ENCODE assay signal across 9 mouse cellular contexts in the genomic region with DNA sequence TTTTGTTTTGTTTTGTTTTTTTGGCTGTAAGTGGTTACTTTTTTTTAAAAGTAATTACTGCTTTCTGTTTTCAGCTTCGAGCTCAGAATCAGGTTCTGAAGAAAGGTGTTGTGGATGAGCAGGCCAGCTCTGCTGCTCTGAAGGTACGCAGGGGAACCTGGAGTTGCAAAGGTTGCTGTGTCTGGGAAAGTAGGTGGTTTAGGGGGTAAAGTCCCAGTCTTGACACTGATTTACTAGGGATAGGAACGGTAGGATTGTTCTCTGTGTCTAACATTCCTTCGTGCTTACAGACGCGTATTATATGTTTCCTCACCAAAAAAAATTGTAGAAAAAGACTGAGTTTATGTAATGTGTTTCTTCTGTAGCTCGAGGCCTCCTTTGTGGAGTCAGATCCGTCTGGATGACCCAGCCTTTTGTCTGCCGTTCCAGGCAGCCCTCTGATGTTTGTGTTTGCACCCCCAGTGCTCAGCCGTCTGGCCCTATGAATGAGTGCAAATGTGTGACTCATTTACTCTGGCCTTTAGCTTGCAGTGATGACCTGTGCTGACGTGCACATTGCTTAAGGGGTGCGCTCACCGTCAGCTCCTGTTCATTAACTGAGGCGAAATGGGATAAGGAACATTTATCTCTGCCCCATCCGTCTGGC. TPM values are rescaled to one million over a fixed set of nuclear protein-coding genes. Genes with fewer than 3 reads are reported as not detected.
DNase-seq lines count a peak whose midpoint lies in the region; ATAC-seq lines count a peak whose summit lies in the region.
"Had no signal": no experiment of that assay in that cellular context is flagged by ENCODE, and none has a peak within 500 bp of the region (broad histone marks: within the 10 kb centered on the region; RNA-seq: fewer than 3 reads in every experiment).

No protein-coding gene starts in this region.

- no peak overlapping the region for H3K4me3 ChIP-seq in forebrain, embryonic 16.5 days (replicated peaks; ENCODE audit: low read length)
- no peak overlapping the region for H3K4me3 ChIP-seq in liver, embryonic 11.5 days (ENCODE audit: low read depth, low read length)
- H3K4me3 ChIP-seq: heart, embryonic 15.5 days had no signal

- no peak overlapping the region for H3K9ac ChIP-seq in forebrain, embryonic 16.5 days (replicated peaks; ENCODE audit: low read depth, low read length)
- no peak overlapping the region for H3K9ac ChIP-seq in liver, embryonic 11.5 days (ENCODE audit: low read depth, low read length)
- H3K9ac ChIP-seq: heart, embryonic 15.5 days had no signal

- H3K9me3 ChIP-seq in forebrain, embryonic 16.5 days (ENCODE audit: control insufficient read depth, low read length) = no peaks in the 10 kb centered on the region
- no peaks in the 10 kb centered on the region for H3K9me3 ChIP-seq in liver, embryonic 11.5 days (ENCODE audit: control insufficient read depth, low read length)
- H3K9me3 ChIP-seq: heart, embryonic 15.5 days had no signal

- ATAC-seq in forebrain, embryonic 16.5 days = peak; percentile 45; the same call in 1 of the 2 replicates
- peak; percentile 57 for ATAC-seq in liver, embryonic 11.5 days (replicated peaks; ENCODE audit: low FRiP score)

- no peak overlapping the region for H3K27ac ChIP-seq in forebrain, embryonic 16.5 days (ENCODE audit: low read length)
- H3K27ac ChIP-seq in liver, embryonic 11.5 days (ENCODE audit: low read depth, low read length) = peak overlapping the region; percentile 48; the same call in 1 of the 2 replicates
- H3K27ac ChIP-seq: heart, embryonic 15.5 days had no signal

- no peaks in the 10 kb centered on the region for H3K4me1 ChIP-seq in forebrain, embryonic 16.5 days (replicated peaks; ENCODE audit: control insufficient read depth, insufficient read depth, low read length)
- peaks cover 8% of the 10 kb centered on the region for H3K4me1 ChIP-seq in liver, embryonic 11.5 days (replicated peaks; ENCODE audit: control insufficient read depth, insufficient read depth, low read length)
- H3K4me1 ChIP-seq: heart, embryonic 15.5 days had no signal

- no peaks in the 10 kb centered on the region for H3K27me3 ChIP-seq in forebrain, embryonic 16.5 days (replicated peaks; ENCODE audit: control insufficient read depth, insufficient read depth, low read length)
- no peaks in the 10 kb centered on the region for H3K27me3 ChIP-seq in liver, embryonic 11.5 days (replicated peaks; ENCODE audit: control insufficient read depth, insufficient read depth, low read length)
- H3K27me3 ChIP-seq: heart, embryonic 15.5 days had no signal

- 38% methylated on average over 15 of the region's 15 CpGs for WGBS in forebrain, embryonic 16.5 days
- WGBS in liver, embryonic 11.5 days = 60% methylated on average over 15 of the region's 15 CpGs

- peaks cover 5% of the 10 kb centered on the region; the same call in 1 of the 2 replicates for H3K36me3 ChIP-seq in forebrain, embryonic 16.5 days (ENCODE audit: control insufficient read depth, insufficient read depth)
- peaks cover 5% of the 10 kb centered on the region; the same call in 1 of the 2 replicates for H3K36me3 ChIP-seq in liver, embryonic 11.5 days (ENCODE audit: control insufficient read depth, insufficient read depth, low read length)

- DNase-seq in Muller cell, postnatal 12 days (ENCODE audit: inconsistent ontology term) = peak; percentile 82
- DNase-seq in adrenal gland, postnatal 25 days = peak; percentile 42
- DNase-seq in liver, embryonic 11.5 days (ENCODE audit: low spot score) = no peak
- no peak for DNase-seq in left cerebral cortex, adult 9 months (ENCODE audit: low spot score in 2 of 2)
- no peak for DNase-seq in layer of hippocampus, postnatal 36 days
- DNase-seq in urinary bladder, adult 2 months (ENCODE audit: low spot score) = no peak
- no peak for DNase-seq in lung, postnatal 4 days

- no peak overlapping the region for H3K4me2 ChIP-seq in forebrain, embryonic 16.5 days (ENCODE audit: low read length)
- peak overlapping the region; percentile 5; the same call in 1 of the 2 replicates for H3K4me2 ChIP-seq in liver, embryonic 11.5 days
- H3K4me2 ChIP-seq: heart, embryonic 15.5 days had no signal

RNA-seq across cellular contexts. Expression of a gene that starts 13.0 kb away (rescaled TPM):
- 46.4 and 46.6 TPM in 2 replicates for total RNA-seq in adrenal gland, postnatal 25 days (2021)
- polyA plus RNA-seq in forebrain, embryonic 16.5 days (2015; fragmentation: Nextera tagmentation; extraction: Ambion mirVana) = 28.1 and 29.5 TPM in 2 replicates
- 16.2 and 16.6 TPM in 2 replicates for polyA plus RNA-seq in liver, embryonic 11.5 days (2014; fragmentation: Nextera tagmentation; extraction: Ambion mirVana)
- 10 to 100 TPM; 74.8 to 90.1 TPM for total RNA-seq in layer of hippocampus, postnatal 36 days (2021)
- polyA plus RNA-seq in urinary bladder, adult 2 months (2012; rRNA removed) = 27.1 and 29.7 TPM in 2 replicates

RNA-seq across cellular contexts. Expression of a gene that starts 54.6 kb away (rescaled TPM):
- 26.0 and 33.3 TPM in 2 replicates for total RNA-seq in adrenal gland, postnatal 25 days (2021)
- polyA plus RNA-seq in forebrain, embryonic 16.5 days (2015; fragmentation: Nextera tagmentation; extraction: Ambion mirVana) = 1.6 and 1.7 TPM in 2 replicates
- polyA plus RNA-seq in liver, embryonic 11.5 days (2014; fragmentation: Nextera tagmentation; extraction: Ambion mirVana) = 2.8 and 2.9 TPM in 2 replicates
- total RNA-seq in layer of hippocampus, postnatal 36 days (2021) = 10 to 100 TPM in 1 of 2 experiments, 1 to 10 TPM in 1; 8.8 to 11.0 TPM
- polyA plus RNA-seq in urinary bladder, adult 2 months (2012; rRNA removed) = 28.6 and 38.4 TPM in 2 replicates

Comparison
In these comparisons a context has a peak if more than half of its experiments do, and no peak if none do; other contexts are left out.
1. DNase-seq: peak in Muller cell, postnatal 12 days (single experiment) and adrenal gland, postnatal 25 days (single experiment); none in liver, embryonic 11.5 days (single experiment), left cerebral cortex, adult 9 months (0 of 2), layer of hippocampus, postnatal 36 days (0 of 2), urinary bladder, adult 2 months (single experiment) and lung, postnatal 4 days (0 of 2).